Comparison of ENCODE assay signal across 22 mouse cellular contexts in the genomic region with DNA sequence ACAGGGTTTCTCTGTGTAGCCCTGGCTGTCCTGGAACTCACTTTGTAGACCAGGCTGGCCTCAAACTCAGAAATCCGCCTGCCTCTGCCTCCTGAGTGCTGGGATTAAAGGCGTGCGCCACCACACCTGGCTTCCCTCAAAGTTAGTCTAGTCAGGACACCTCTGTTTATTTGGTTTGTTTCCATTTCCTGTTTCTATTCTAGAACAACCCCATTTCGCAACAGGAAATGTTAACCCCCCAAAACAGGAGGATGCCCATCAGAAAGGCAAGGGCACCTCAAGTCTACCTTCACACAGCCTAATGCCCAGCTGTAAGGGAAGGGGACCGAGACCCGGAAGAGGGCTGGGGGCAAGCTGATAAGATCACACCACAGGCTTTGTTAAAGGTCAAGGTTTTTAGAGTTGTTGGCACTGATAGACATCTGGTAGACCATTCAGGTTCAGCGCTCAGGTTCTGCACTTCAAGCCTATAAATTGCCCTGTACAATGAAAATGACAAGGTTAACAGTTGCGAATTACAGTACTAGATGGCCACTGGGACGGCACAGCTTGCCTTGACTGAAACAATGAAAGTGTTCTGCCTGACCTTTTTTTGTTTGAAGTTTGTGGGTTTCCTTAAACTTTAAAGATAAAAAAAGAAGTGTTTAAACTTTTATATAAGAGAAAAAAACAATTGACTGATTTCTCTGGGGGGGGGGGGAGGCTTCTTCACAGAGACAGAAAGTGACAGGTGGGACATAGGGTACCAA. TPM values are rescaled to one million over a fixed set of nuclear protein-coding genes. Genes with fewer than 3 reads are reported as not detected.
DNase-seq lines count a peak whose midpoint lies in the region; ATAC-seq and TF ChIP-seq lines count a peak whose summit lies in the region.
"Had no signal": no experiment of that assay in that cellular context is flagged by ENCODE, and none has a peak within 500 bp of the region (broad histone marks: within the 10 kb centered on the region; RNA-seq: fewer than 3 reads in every experiment).

Gene Slc39a2 (plus strand): TSS at position 699 of the 749 bp plus-strand sequence.

- H3K36me3 ChIP-seq in thymus, adult 2 months (ENCODE audit: control insufficient read depth, insufficient read depth, low read length), result peaks cover 35% of the 10 kb centered on the region
- H3K36me3 ChIP-seq in midbrain, postnatal 0 days (ENCODE audit: insufficient read depth, low read length), result peaks cover 43% of the 10 kb centered on the region

- intact Hi-C loops in heart, postnatal 36 days (cut with DNase I), result no loop called here

- H3K4me3 ChIP-seq in thymus, adult 2 months (ENCODE audit: control insufficient read depth, insufficient read depth, low read length), result no peak within 1 kb of the TSS
- no peak within 1 kb of the TSS for H3K4me3 ChIP-seq in bone marrow macrophage, adult 2 months (ENCODE audit: insufficient read depth, low read length)
- H3K4me3 ChIP-seq in midbrain, postnatal 0 days (ENCODE audit: low read depth, low read length), result no peak within 1 kb of the TSS
- H3K4me3 ChIP-seq: erythroblast, embryonic 14.5 days; heart, embryonic 15.5 days; hindbrain, embryonic 12.5 days; intestine, embryonic 15.5 days; neural tube, embryonic 12.5 days; stomach, embryonic 15.5 days had no signal

- ATAC-seq in midbrain, postnatal 0 days (ENCODE audit: low FRiP score), result no peak
- no peak for ATAC-seq in frontal cortex, adult (ENCODE audit: low TSS enrichment)
- ATAC-seq: forebrain, embryonic 16.5 days; intestine, embryonic 15.5 days had no signal

- H3K9ac ChIP-seq in midbrain, postnatal 0 days (replicated peaks; ENCODE audit: low read length, poor library complexity, severe bottlenecking), result no peak within 1 kb of the TSS
- H3K9ac ChIP-seq: heart, embryonic 15.5 days; hindbrain, embryonic 12.5 days; intestine, embryonic 15.5 days; neural tube, embryonic 12.5 days; stomach, embryonic 15.5 days had no signal

- H3K4me1 ChIP-seq in thymus, adult 2 months (replicated peaks; ENCODE audit: control insufficient read depth, insufficient read depth, low read length), result peaks cover 3% of the 10 kb centered on the region
- H3K4me1 ChIP-seq in bone marrow macrophage, adult 2 months (ENCODE audit: control insufficient read depth, insufficient read depth, low read length), result peaks cover 38% of the 10 kb centered on the region
- no peaks in the 10 kb centered on the region for H3K4me1 ChIP-seq in midbrain, postnatal 0 days (ENCODE audit: insufficient read depth, low read length)
- H3K4me1 ChIP-seq: hindbrain, embryonic 12.5 days; intestine, embryonic 15.5 days; neural tube, embryonic 12.5 days had no signal

- peak within 1 kb of the TSS; percentile 19; the same call in 1 of the 2 replicates for H3K27ac ChIP-seq in thymus, adult 2 months (ENCODE audit: control insufficient read depth, insufficient read depth, low read length)
- peak within 1 kb of the TSS; percentile 71 for H3K27ac ChIP-seq in bone marrow macrophage, adult 2 months (ENCODE audit: insufficient read depth, low read depth, low read length)
- no peak within 1 kb of the TSS for H3K27ac ChIP-seq in midbrain, postnatal 0 days (ENCODE audit: low read depth, low read length)
- H3K27ac ChIP-seq: heart, embryonic 15.5 days; hindbrain, embryonic 12.5 days; intestine, embryonic 15.5 days; neural tube, embryonic 12.5 days; stomach, embryonic 15.5 days had no signal

- H3K4me2 ChIP-seq in midbrain, postnatal 0 days (ENCODE audit: low read depth, low read length, poor library complexity, severe bottlenecking), result no peak within 1 kb of the TSS
- H3K4me2 ChIP-seq: heart, embryonic 15.5 days; hindbrain, embryonic 12.5 days; intestine, embryonic 15.5 days; neural tube, embryonic 12.5 days; stomach, embryonic 15.5 days had no signal

- no peak for TF ChIP-seq CTCF in thymus, adult 2 months (IDR thresholded peaks at IDR 0.05; ENCODE audit: borderline replicate concordance, control insufficient read depth, extremely low read depth, insufficient read depth, low read length, poor library complexity)
- TF ChIP-seq CTCF in bone marrow macrophage, adult 2 months (IDR thresholded peaks at IDR 0.05; ENCODE audit: low read depth, low read length), result no peak
- TF ChIP-seq CTCF in midbrain, postnatal 0 days (IDR thresholded peaks at IDR 0.05), result no peak

- 78% methylated on average over 9 of the region's 9 CpGs for WGBS in thymus, adult 2 months
- 93% methylated on average over 8 of the region's 9 CpGs for WGBS in midbrain, postnatal 0 days

- no peak for TF ChIP-seq POLR2A in thymus, adult 2 months (IDR thresholded peaks at IDR 0.05; ENCODE audit: control insufficient read depth, extremely low read depth, insufficient read depth, low read length, poor library complexity)
- TF ChIP-seq POLR2A in bone marrow macrophage, adult 2 months (IDR thresholded peaks at IDR 0.05; ENCODE audit: borderline replicate concordance, low read depth, low read length), result no peak

- no peak for DNase-seq in frontal cortex, adult 2 months (ENCODE audit: extremely low spot score in 1 of 2, low spot score in 1 of 2)
- DNase-seq in frontal cortex, postnatal 14 days (ENCODE audit: low spot score in 2 of 2), result no peak
- no peak for DNase-seq in thymus, adult 2 months
- DNase-seq in thymus, adult 18-20 months, result no peak
- DNase-seq in midbrain, postnatal 0 days (ENCODE audit: low spot score), result no peak
- DNase-seq in heart, postnatal 36 days, result no peak
- DNase-seq: adrenal gland, postnatal 10 days; cerebellum, postnatal 10 days; heart, adult 18-20 months; kidney, postnatal 4 days; lung, postnatal 36 days; spleen, adult 18-20 months had no signal

- H3K9me3 ChIP-seq in midbrain, postnatal 0 days (ENCODE audit: low read length), result no peaks in the 10 kb centered on the region
- H3K9me3 ChIP-seq: G1E; heart, embryonic 15.5 days; hindbrain, embryonic 12.5 days; intestine, embryonic 15.5 days; neural tube, embryonic 12.5 days; stomach, embryonic 15.5 days had no signal

- H3K27me3 ChIP-seq in thymus, adult 2 months (ENCODE audit: control insufficient read depth, insufficient read depth, low read length), result no peaks in the 10 kb centered on the region
- no peaks in the 10 kb centered on the region for H3K27me3 ChIP-seq in midbrain, postnatal 0 days (ENCODE audit: insufficient read depth, low read length)
- H3K27me3 ChIP-seq: heart, embryonic 15.5 days; hindbrain, embryonic 12.5 days; intestine, embryonic 15.5 days; neural tube, embryonic 12.5 days; stomach, embryonic 15.5 days had no signal

RNA-seq across cellular contexts. Expression of gene Slc39a2, which starts in this region (rescaled TPM):
- 19.7 and 20.4 TPM in 2 replicates for polyA plus RNA-seq in frontal cortex, adult 2 months (2012; rRNA removed)
- 0.84 and 1.5 TPM in 2 replicates for polyA plus RNA-seq in thymus, adult 2 months (2012; rRNA removed)
- polyA plus RNA-seq in bone marrow macrophage, adult 2 months (2012; ENCODE audit: insufficient read depth, insufficient read length, missing spikeins), result 0.44 and 1.2 TPM in 2 replicates
- 2.7 and 3.2 TPM in 2 replicates for total RNA-seq in midbrain, postnatal 0 days (2014; rRNA removed)
- 0.70 and 0.84 TPM in 2 replicates for polyA plus RNA-seq in midbrain, postnatal 0 days (2015; fragmentation: Nextera tagmentation; extraction: Ambion mirVana)
- under 1 TPM; 0.11 to 0.22 TPM for total RNA-seq in heart, postnatal 36 days (2021)
- polyA plus RNA-seq: erythroblast, embryonic 14.5 days had no signal
